Mouse (Mus musculus) hindbrain, embryonic 12.5 days (tissue): Measurements from ENCODE around the gene Syk. TPM values are rescaled to one million over a fixed set of nuclear protein-coding genes. Genes with fewer than 3 reads are reported as not detected.

Experiments
- ATAC-seq: fragments of 200-750 bp; cut with Nextera tagmentation; 2 replicates; pipeline ENCODE4 v1.8.0; 2017; ENCODE audit warnings: moderate TSS enrichment; ENCODE audit not compliant: low FRiP score
- H3K27ac ChIP-seq: fragments of 300-500 bp; sonication (generic); 2 replicates; pipeline ENCODE4 v1.5.1; 2016; ENCODE audit warnings: mild to moderate bottlenecking
- H3K27me3 ChIP-seq: fragments of 300-500 bp; sonication (generic); 2 replicates; pipeline ENCODE4 v1.6.1; 2016; ENCODE audit warnings: mild to moderate bottlenecking
- H3K36me3 ChIP-seq: fragments of 300-500 bp; sonication (generic); 2 replicates; pipeline ENCODE4 v1.6.1; 2016; ENCODE audit warnings: mild to moderate bottlenecking
- H3K4me1 ChIP-seq: fragments of 300-500 bp; sonication (generic); 2 replicates; pipeline ENCODE4 v1.6.1; 2016
- H3K4me2 ChIP-seq: fragments of 300-500 bp; sonication (generic); replicated peaks from 2 replicates; pipeline ENCODE4 v1.6.1; 2016; ENCODE audit warnings: mild to moderate bottlenecking
- H3K4me3 ChIP-seq: fragments of 300-500 bp; sonication (generic); 2 replicates; pipeline ENCODE4 v1.5.1; 2016; ENCODE audit warnings: mild to moderate bottlenecking
- H3K9ac ChIP-seq: fragments of 300-500 bp; sonication (generic); 2 replicates; pipeline ENCODE4 v1.6.1; 2016; ENCODE audit warnings: mild to moderate bottlenecking, moderate library complexity
- H3K9me3 ChIP-seq: fragments of 300-500 bp; sonication (generic); replicated peaks from 2 replicates; pipeline ENCODE4 v1.6.1; 2016; ENCODE audit warnings: mild to moderate bottlenecking
- WGBS: fragments of 180-500 bp; shearing (Covaris S2); methylation state at CpG from one replicate; pipeline ENCODE4 v1.1.7; 2016; 5-methylcytosine and 5-hydroxymethylcytosine counted together
- polyA plus RNA-seq: library from polyadenylated mRNA; unstranded; fragments of >200 nt; fragmentation: Nextera tagmentation; extraction: Ambion mirVana; gene quantifications from 2 replicates; pipeline ENCODE4 v1.2.1, GENCODE M21; 2016

Gene Syk
- polyA plus RNA-seq, result 3.9 and 4.1 TPM in 2 replicates

GRCm38 (mm10) chr13:52582878-52583661, at the start of gene Syk:
Gene Syk (plus strand): TSS chr13:52583173.
- H3K9me3 ChIP-seq, result no peaks in the 10 kb centered on the region
- peaks cover 33% of the 10 kb centered on the region for H3K27me3 ChIP-seq
- H3K4me2 ChIP-seq, result peak within 1 kb of the TSS; percentile 71
- H3K9ac ChIP-seq, result peak within 1 kb of the TSS; percentile 47
- H3K27ac ChIP-seq, result no peak within 1 kb of the TSS
- ATAC-seq, result no peak
- peak within 1 kb of the TSS; percentile 50 for H3K4me3 ChIP-seq
- WGBS, result under 1% methylated on average over 69 of the region's 70 CpGs
- peaks cover 5% of the 10 kb centered on the region; the same call in 1 of the 2 replicates for H3K4me1 ChIP-seq
- no peaks in the 10 kb centered on the region for H3K36me3 ChIP-seq

- H3K27me3 ChIP-seq, result peaks cover 17% of the 10 kb centered on the region
- H3K9me3 ChIP-seq, result no peaks in the 10 kb centered on the region
- no peak overlapping the region for H3K27ac ChIP-seq
- no peak overlapping the region for H3K4me3 ChIP-seq
- H3K36me3 ChIP-seq, result no peaks in the 10 kb centered on the region
- no peak overlapping the region for H3K9ac ChIP-seq
- peaks cover 6% of the 10 kb centered on the region for H3K4me1 ChIP-seq
- H3K4me2 ChIP-seq, result no peak overlapping the region
- ATAC-seq, result no peak
- 81% methylated on average over 5 of the region's 5 CpGs for WGBS
Measured at GRCm38 (mm10) chr13:52533644-52534043, 49.3 kb upstream of the Syk start.

- Histone ChIP-seq H3K27ac (no peak overlapping the region), H3K9me3 (no peaks in the 10 kb centered on the region), H3K9ac (no peak overlapping the region), H3K27me3 (no peaks in the 10 kb centered on the region; the same call in 1 of the 2 replicates), H3K36me3 (no peaks in the 10 kb centered on the region), H3K4me1 (no peaks in the 10 kb centered on the region; the same call in 1 of the 2 replicates), H3K4me3 (no peak overlapping the region), H3K4me2 (no peak overlapping the region)
- no peak for ATAC-seq
- 5% methylated on average over 4 of the region's 4 CpGs for WGBS
Measured at GRCm38 (mm10) chr13:52535542-52535941, 47.4 kb upstream of the Syk start.

GRCm38 (mm10) chr13:52537754-52538587, 45.0 kb upstream of the Syk start:
- no peaks in the 10 kb centered on the region; the same call in 1 of the 2 replicates for H3K27me3 ChIP-seq
- no peaks in the 10 kb centered on the region for H3K4me1 ChIP-seq
- no peak for ATAC-seq
- no peak overlapping the region for H3K4me3 ChIP-seq
- WGBS, result 96% methylated on average over 26 of the region's 26 CpGs
- H3K9ac ChIP-seq, result no peak overlapping the region
- H3K27ac ChIP-seq, result no peak overlapping the region
- no peaks in the 10 kb centered on the region for H3K9me3 ChIP-seq
- H3K36me3 ChIP-seq, result no peaks in the 10 kb centered on the region
- H3K4me2 ChIP-seq, result no peak overlapping the region

- H3K9me3 ChIP-seq, result no peaks in the 10 kb centered on the region
- H3K36me3 ChIP-seq, result no peaks in the 10 kb centered on the region
- no peak for ATAC-seq
- no peak overlapping the region for H3K4me3 ChIP-seq
- WGBS, result 89% methylated on average over 9 of the region's 9 CpGs
- no peak overlapping the region for H3K27ac ChIP-seq
- no peaks in the 10 kb centered on the region for H3K4me1 ChIP-seq
- H3K4me2 ChIP-seq, result no peak overlapping the region
- H3K9ac ChIP-seq, result no peak overlapping the region
- no peaks in the 10 kb centered on the region; the same call in 1 of the 2 replicates for H3K27me3 ChIP-seq
Measured at GRCm38 (mm10) chr13:52538588-52539116, 44.3 kb upstream of the Syk start.

- Histone ChIP-seq H3K36me3 (no peaks in the 10 kb centered on the region), H3K27me3 (no peaks in the 10 kb centered on the region; the same call in 1 of the 2 replicates), H3K27ac (no peak overlapping the region), H3K9ac (no peak overlapping the region), H3K4me2 (no peak overlapping the region), H3K9me3 (no peaks in the 10 kb centered on the region), H3K4me1 (no peaks in the 10 kb centered on the region), H3K4me3 (no peak overlapping the region)
- WGBS, result 82% methylated on average over 6 of the region's 6 CpGs
- ATAC-seq, result no peak
Measured at GRCm38 (mm10) chr13:52539461-52539860, 43.5 kb upstream of the Syk start.

- no peaks in the 10 kb centered on the region for H3K9me3 ChIP-seq
Measured at GRCm38 (mm10) chr13:52541385-52542035, 41.5 kb upstream of the Syk start.

GRCm38 (mm10) chr13:52542036-52542526, 40.9 kb upstream of the Syk start:
- Histone ChIP-seq H3K9me3 (no peaks in the 10 kb centered on the region), H3K4me1 (no peaks in the 10 kb centered on the region), H3K27me3 (no peaks in the 10 kb centered on the region), H3K27ac (no peak overlapping the region), H3K4me3 (no peak overlapping the region), H3K36me3 (no peaks in the 10 kb centered on the region), H3K4me2 (no peak overlapping the region), H3K9ac (no peak overlapping the region)
- WGBS, result 82% methylated on average over 8 of the region's 8 CpGs
- no peak for ATAC-seq

More at GRCm38 (mm10) chr13:52541385-52542035, 41.5 kb upstream of the Syk start:
- Histone ChIP-seq H3K4me3 (no peak overlapping the region), H3K4me1 (no peaks in the 10 kb centered on the region), H3K36me3 (no peaks in the 10 kb centered on the region), H3K4me2 (no peak overlapping the region), H3K9ac (no peak overlapping the region), H3K27ac (no peak overlapping the region), H3K27me3 (no peaks in the 10 kb centered on the region)
- ATAC-seq, result no peak
- WGBS, result 80% methylated on average over 5 of the region's 5 CpGs

- Histone ChIP-seq H3K27me3 (no peaks in the 10 kb centered on the region), H3K9ac (no peak overlapping the region), H3K4me2 (no peak overlapping the region), H3K27ac (no peak overlapping the region), H3K36me3 (no peaks in the 10 kb centered on the region), H3K9me3 (no peaks in the 10 kb centered on the region), H3K4me3 (no peak overlapping the region), H3K4me1 (no peaks in the 10 kb centered on the region)
- ATAC-seq, result no peak
- WGBS, result 73% methylated on average over 4 of the region's 4 CpGs
Measured at GRCm38 (mm10) chr13:52542636-52543035, 40.3 kb upstream of the Syk start.

GRCm38 (mm10) chr13:52546288-52546687, 36.7 kb upstream of the Syk start:
- no peak overlapping the region for H3K9ac ChIP-seq
- H3K4me1 ChIP-seq, result no peaks in the 10 kb centered on the region
- 91% methylated on average over 6 of the region's 6 CpGs for WGBS
- H3K36me3 ChIP-seq, result no peaks in the 10 kb centered on the region
- no peak overlapping the region for H3K27ac ChIP-seq
- no peak for ATAC-seq
- H3K27me3 ChIP-seq, result no peaks in the 10 kb centered on the region
- no peaks in the 10 kb centered on the region for H3K9me3 ChIP-seq
- H3K4me3 ChIP-seq, result no peak overlapping the region
- no peak overlapping the region for H3K4me2 ChIP-seq

- H3K9ac ChIP-seq, result no peak overlapping the region
- WGBS, result 80% methylated on average over 5 of the region's 5 CpGs
Measured at GRCm38 (mm10) chr13:52550690-52551193, 32.2 kb upstream of the Syk start.

More at GRCm38 (mm10) chr13:52550690-52551193, 32.2 kb upstream of the Syk start:
- Histone ChIP-seq H3K4me1 (no peaks in the 10 kb centered on the region), H3K36me3 (no peaks in the 10 kb centered on the region), H3K4me2 (no peak overlapping the region), H3K9me3 (no peaks in the 10 kb centered on the region), H3K27me3 (0 out of 2 replicates have a peak, but pooled peaks cover 3% of the 10 kb centered on the region), H3K4me3 (no peak overlapping the region), H3K27ac (no peak overlapping the region)
- ATAC-seq, result no peak
